Mouse (Mus musculus) bone marrow macrophage, adult 2 months (primary cell): ENCODE data around the gene Gm6993. TPM values are rescaled to one million over a fixed set of nuclear protein-coding genes. Genes with fewer than 3 reads are reported as not detected.

Experiments
- H3K27ac ChIP-seq: 2 replicates; pipeline ENCODE4 v1.5.1; 2012; ENCODE audit warnings: low read depth, low read length; ENCODE audit not compliant: insufficient read depth
- H3K4me1 ChIP-seq: 2 replicates; pipeline ENCODE4 v1.6.1; 2012; ENCODE audit warnings: low read length; ENCODE audit not compliant: control insufficient read depth, insufficient read depth
- H3K4me3 ChIP-seq: 2 replicates; pipeline ENCODE4 v1.5.1; 2012; ENCODE audit warnings: mild to moderate bottlenecking, low read length, moderate library complexity; ENCODE audit not compliant: insufficient read depth
- CTCF ChIP-seq: IDR thresholded peaks from 2 replicates; pipeline ENCODE4 v1.5.1; 2012; ENCODE audit warnings: low read depth, mild to moderate bottlenecking, low read length, moderate library complexity
- POLR2A ChIP-seq: IDR thresholded peaks from 2 replicates; pipeline ENCODE4 v1.6.1; 2012; ENCODE audit warnings: mild to moderate bottlenecking, low read depth, low read length, borderline replicate concordance
- polyA plus RNA-seq: library from polyadenylated mRNA; stranded (reverse); fragments of >200 nt; gene quantifications from 2 replicates; pipeline ENCODE4 v1.2.4, GENCODE M21; 2012; ENCODE audit not compliant: missing spikeins, insufficient read depth, insufficient read length

The Gm6993 gene
- polyA plus RNA-seq, 1 experiment, result not detected

GRCm38 (mm10) chr12:31282241-31282640 is 41.7 kb downstream of the Gm6993 start:
- H3K27ac ChIP-seq, result no peak overlapping the region
- no peak for TF ChIP-seq POLR2A
- no peak for TF ChIP-seq CTCF
- H3K4me1 ChIP-seq, result no peaks in the 10 kb centered on the region
- H3K4me3 ChIP-seq, result no peak overlapping the region

- H3K4me3 ChIP-seq, result no peak overlapping the region
Observed at GRCm38 (mm10) chr12:31283131-31283530, 42.6 kb downstream of the Gm6993 start.

GRCm38 (mm10) chr12:31283617-31284136 is 43.1 kb downstream of the Gm6993 start:
- H3K4me1 ChIP-seq, result no peaks in the 10 kb centered on the region
- no peak overlapping the region for H3K27ac ChIP-seq
- no peak overlapping the region for H3K4me3 ChIP-seq
- TF ChIP-seq CTCF (no peak), POLR2A (no peak)

More at GRCm38 (mm10) chr12:31283131-31283530, 42.6 kb downstream of the Gm6993 start:
- TF ChIP-seq POLR2A, result no peak
- TF ChIP-seq CTCF, result no peak
- Histone ChIP-seq H3K27ac (no peak overlapping the region), H3K4me1 (no peaks in the 10 kb centered on the region)

- H3K4me3 ChIP-seq, result no peak overlapping the region
- TF ChIP-seq POLR2A (no peak), CTCF (no peak)
- no peaks in the 10 kb centered on the region for H3K4me1 ChIP-seq
- H3K27ac ChIP-seq, result no peak overlapping the region
Observed at GRCm38 (mm10) chr12:31289046-31289445, 48.5 kb downstream of the Gm6993 start.

Other genes with a start within 250 kb of the Gm6993 start
- gene Fam110c, start 166.9 kb upstream of the Gm6993 start, polyA plus RNA-seq, result not detected in 2 replicates
- gene Lamb1, start 24.5 kb downstream of the Gm6993 start, polyA plus RNA-seq, result 1.1 and 1.9 TPM in 2 replicates
- gene Dld, start 110.7 kb downstream of the Gm6993 start, polyA plus RNA-seq, result 65.3 and 76.6 TPM in 2 replicates
- not detected in 2 replicates for gene Slc26a3, start 150.1 kb downstream of the Gm6993 start, polyA plus RNA-seq